Mouse (Mus musculus): Measurements from ENCODE around the gene Myocd. TPM values are rescaled to one million over a fixed set of nuclear protein-coding genes. Genes with fewer than 3 reads are reported as not detected.

The Myocd gene
- polyA plus RNA-seq (2015; fragmentation: Nextera tagmentation; extraction: Ambion mirVana), result 52.5 and 60.5 TPM in 2 replicates

GRCm38 (mm10) chr11:65269851-65270473 lies at the start of gene Myocd:
Gene Myocd (minus strand): TSS chr11:65269989.
- H3K9ac ChIP-seq (ENCODE audit: low read length), result peak within 1 kb of the TSS; percentile 91
- peaks cover 12% of the 10 kb centered on the region for H3K4me1 ChIP-seq (ENCODE audit: control insufficient read depth, insufficient read depth, low read length)
- H3K27ac ChIP-seq (ENCODE audit: low read length), result peak within 1 kb of the TSS; percentile 97
- WGBS, result under 1% methylated on average over 37 of the region's 37 CpGs
- peak within 1 kb of the TSS; percentile 66 for H3K4me3 ChIP-seq (ENCODE audit: low read length)
- H3K4me2 ChIP-seq (ENCODE audit: low read depth, low read length), result peak within 1 kb of the TSS; percentile 75
- H3K36me3 ChIP-seq (ENCODE audit: control insufficient read depth, insufficient read depth), result no peaks in the 10 kb centered on the region
- no peaks in the 10 kb centered on the region for H3K9me3 ChIP-seq (replicated peaks; ENCODE audit: control insufficient read depth, low read length)
- peaks cover 6% of the 10 kb centered on the region for H3K27me3 ChIP-seq (ENCODE audit: control insufficient read depth, insufficient read depth, low read length)
- peak; percentile 93 for ATAC-seq (replicated peaks; ENCODE audit: extremely low read depth, insufficient read depth, low FRiP score)

GRCm38 (mm10) chr11:65303824-65304223 lies 34.0 kb upstream of the Myocd start:
- ATAC-seq (replicated peaks; ENCODE audit: extremely low read depth, insufficient read depth, low FRiP score), result peak; percentile 95
- Histone ChIP-seq H3K4me3 (ENCODE audit: low read length) (no peak overlapping the region), H3K4me2 (ENCODE audit: low read depth, low read length) (no peak overlapping the region), H3K36me3 (ENCODE audit: control insufficient read depth, insufficient read depth) (no peaks in the 10 kb centered on the region), H3K27me3 (ENCODE audit: control insufficient read depth, insufficient read depth, low read length) (no peaks in the 10 kb centered on the region), H3K27ac (ENCODE audit: low read length) (peak overlapping the region; percentile 90), H3K4me1 (ENCODE audit: control insufficient read depth, insufficient read depth, low read length) (peaks cover 37% of the 10 kb centered on the region), H3K9me3 (replicated peaks; ENCODE audit: control insufficient read depth, low read length) (peaks cover 3% of the 10 kb centered on the region), H3K9ac (ENCODE audit: low read length) (no peak overlapping the region)
- WGBS, result 11% methylated on average over 3 of the region's 3 CpGs

- Histone ChIP-seq H3K9me3 (replicated peaks; ENCODE audit: control insufficient read depth, low read length) (no peaks in the 10 kb centered on the region), H3K4me3 (ENCODE audit: low read length) (no peak overlapping the region), H3K4me1 (ENCODE audit: control insufficient read depth, insufficient read depth, low read length) (peaks cover 19% of the 10 kb centered on the region), H3K4me2 (ENCODE audit: low read depth, low read length) (no peak overlapping the region), H3K9ac (ENCODE audit: low read length) (no peak overlapping the region), H3K27me3 (ENCODE audit: control insufficient read depth, insufficient read depth, low read length) (no peaks in the 10 kb centered on the region), H3K36me3 (ENCODE audit: control insufficient read depth, insufficient read depth) (no peaks in the 10 kb centered on the region), H3K27ac (ENCODE audit: low read length) (peak overlapping the region; percentile 49; the same call in 1 of the 2 replicates)
- WGBS, result 53% methylated on average over 10 of the region's 10 CpGs
- ATAC-seq (replicated peaks; ENCODE audit: extremely low read depth, insufficient read depth, low FRiP score), result no peak
Measured at GRCm38 (mm10) chr11:65294128-65294833, 24.5 kb upstream of the Myocd start.

- Histone ChIP-seq H3K4me2 (ENCODE audit: low read depth, low read length) (no peak overlapping the region), H3K4me3 (ENCODE audit: low read length) (no peak overlapping the region), H3K9me3 (replicated peaks; ENCODE audit: control insufficient read depth, low read length) (no peaks in the 10 kb centered on the region), H3K36me3 (ENCODE audit: control insufficient read depth, insufficient read depth) (no peaks in the 10 kb centered on the region), H3K27me3 (ENCODE audit: control insufficient read depth, insufficient read depth, low read length) (no peaks in the 10 kb centered on the region), H3K9ac (ENCODE audit: low read length) (no peak overlapping the region), H3K4me1 (ENCODE audit: control insufficient read depth, insufficient read depth, low read length) (peaks cover 19% of the 10 kb centered on the region), H3K27ac (ENCODE audit: low read length) (no peak overlapping the region)
- no peak for ATAC-seq (replicated peaks; ENCODE audit: extremely low read depth, insufficient read depth, low FRiP score)
Measured at GRCm38 (mm10) chr11:65292994-65293393, 23.2 kb upstream of the Myocd start.

GRCm38 (mm10) chr11:65287706-65288105 lies 17.9 kb upstream of the Myocd start:
- Histone ChIP-seq H3K4me1 (ENCODE audit: control insufficient read depth, insufficient read depth, low read length) (no peaks in the 10 kb centered on the region), H3K9ac (ENCODE audit: low read length) (no peak overlapping the region), H3K4me3 (ENCODE audit: low read length) (no peak overlapping the region), H3K27ac (ENCODE audit: low read length) (no peak overlapping the region), H3K9me3 (replicated peaks; ENCODE audit: control insufficient read depth, low read length) (no peaks in the 10 kb centered on the region), H3K36me3 (ENCODE audit: control insufficient read depth, insufficient read depth) (no peaks in the 10 kb centered on the region), H3K4me2 (ENCODE audit: low read depth, low read length) (no peak overlapping the region), H3K27me3 (ENCODE audit: control insufficient read depth, insufficient read depth, low read length) (no peaks in the 10 kb centered on the region)
- 85% methylated on average over 8 of the region's 8 CpGs for WGBS
- ATAC-seq (replicated peaks; ENCODE audit: extremely low read depth, insufficient read depth, low FRiP score), result no peak

- H3K36me3 ChIP-seq (ENCODE audit: control insufficient read depth, insufficient read depth), result no peaks in the 10 kb centered on the region
- H3K27me3 ChIP-seq (ENCODE audit: control insufficient read depth, insufficient read depth, low read length), result no peaks in the 10 kb centered on the region
- H3K4me1 ChIP-seq (ENCODE audit: control insufficient read depth, insufficient read depth, low read length), result no peaks in the 10 kb centered on the region
- no peak for ATAC-seq (replicated peaks; ENCODE audit: extremely low read depth, insufficient read depth, low FRiP score)
- no peak overlapping the region for H3K9ac ChIP-seq (ENCODE audit: low read length)
- no peak overlapping the region for H3K27ac ChIP-seq (ENCODE audit: low read length)
- no peaks in the 10 kb centered on the region for H3K9me3 ChIP-seq (replicated peaks; ENCODE audit: control insufficient read depth, low read length)
- WGBS, result 86% methylated on average over 2 of the region's 2 CpGs
- H3K4me3 ChIP-seq (ENCODE audit: low read length), result no peak overlapping the region
- H3K4me2 ChIP-seq (ENCODE audit: low read depth, low read length), result no peak overlapping the region
Measured at GRCm38 (mm10) chr11:65286211-65286610, 16.4 kb upstream of the Myocd start.

GRCm38 (mm10) chr11:65275441-65275840 lies 5.7 kb upstream of the Myocd start:
- Histone ChIP-seq H3K27me3 (ENCODE audit: control insufficient read depth, insufficient read depth, low read length) (peaks cover 4% of the 10 kb centered on the region), H3K27ac (ENCODE audit: low read length) (no peak overlapping the region), H3K36me3 (ENCODE audit: control insufficient read depth, insufficient read depth) (no peaks in the 10 kb centered on the region), H3K9me3 (replicated peaks; ENCODE audit: control insufficient read depth, low read length) (no peaks in the 10 kb centered on the region), H3K4me1 (ENCODE audit: control insufficient read depth, insufficient read depth, low read length) (peaks cover 10% of the 10 kb centered on the region), H3K4me2 (ENCODE audit: low read depth, low read length) (no peak overlapping the region), H3K4me3 (ENCODE audit: low read length) (no peak overlapping the region), H3K9ac (ENCODE audit: low read length) (no peak overlapping the region)
- no peak for ATAC-seq (replicated peaks; ENCODE audit: extremely low read depth, insufficient read depth, low FRiP score)
- WGBS, result 69% methylated on average over 6 of the region's 6 CpGs

- Histone ChIP-seq H3K4me2 (ENCODE audit: low read depth, low read length) (peak overlapping the region; percentile 75), H3K9me3 (replicated peaks; ENCODE audit: control insufficient read depth, low read length) (no peaks in the 10 kb centered on the region), H3K27ac (ENCODE audit: low read length) (peak overlapping the region; percentile 97), H3K9ac (ENCODE audit: low read length) (peak overlapping the region; percentile 91; the same call in 1 of the 2 replicates), H3K27me3 (ENCODE audit: control insufficient read depth, insufficient read depth, low read length) (peaks cover 6% of the 10 kb centered on the region), H3K4me1 (ENCODE audit: control insufficient read depth, insufficient read depth, low read length) (peaks cover 11% of the 10 kb centered on the region), H3K4me3 (ENCODE audit: low read length) (peak overlapping the region; percentile 66), H3K36me3 (ENCODE audit: control insufficient read depth, insufficient read depth) (no peaks in the 10 kb centered on the region)
- ATAC-seq (replicated peaks; ENCODE audit: extremely low read depth, insufficient read depth, low FRiP score), result no peak; the same call in 1 of the 2 replicates
- 9% methylated on average over 4 of the region's 4 CpGs for WGBS
Measured at GRCm38 (mm10) chr11:65271000-65271399, 1.2 kb upstream of the Myocd start.

GRCm38 (mm10) chr11:65268310-65268709 lies 1.5 kb downstream of the Myocd start:
- peaks cover 6% of the 10 kb centered on the region for H3K27me3 ChIP-seq (ENCODE audit: control insufficient read depth, insufficient read depth, low read length)
- no peaks in the 10 kb centered on the region for H3K9me3 ChIP-seq (replicated peaks; ENCODE audit: control insufficient read depth, low read length)
- H3K27ac ChIP-seq (ENCODE audit: low read length), result peak overlapping the region; percentile 97
- H3K36me3 ChIP-seq (ENCODE audit: control insufficient read depth, insufficient read depth), result no peaks in the 10 kb centered on the region
- peak overlapping the region; percentile 91 for H3K9ac ChIP-seq (ENCODE audit: low read length)
- ATAC-seq (replicated peaks; ENCODE audit: extremely low read depth, insufficient read depth, low FRiP score), result no peak; the same call in 1 of the 2 replicates
- WGBS, result 17% methylated on average over 4 of the region's 4 CpGs
- H3K4me1 ChIP-seq (ENCODE audit: control insufficient read depth, insufficient read depth, low read length), result peaks cover 17% of the 10 kb centered on the region
- peak overlapping the region; percentile 66 for H3K4me3 ChIP-seq (ENCODE audit: low read length)
- H3K4me2 ChIP-seq (ENCODE audit: low read depth, low read length), result peak overlapping the region; percentile 75

All from heart, embryonic 16.5 days (tissue).